Mouse (Mus musculus) small intestine, adult 2 months (tissue): ENCODE measurements around the gene N4bp2. TPM values are rescaled to one million over a fixed set of nuclear protein-coding genes. Genes with fewer than 3 reads are reported as not detected.
"Not testable (repeated sequence)": the region's sequence is repeated elsewhere in the genome, so short reads cannot be mapped to it uniquely, and the experiment has no call there.

Experiments
- H3K27ac ChIP-seq: fragments of 200-500 bp; 2 replicates; pipeline ENCODE4 v1.5.1; 2012; ENCODE audit warnings: low read depth, low read length, control low read depth, inconsistent platforms; ENCODE audit not compliant: insufficient read depth
- H3K27me3 ChIP-seq: fragments of 200-500 bp; 2 replicates; pipeline ENCODE4 v1.6.1; 2012; ENCODE audit warnings: mild to moderate bottlenecking, moderate library complexity, low read length, inconsistent platforms; ENCODE audit not compliant: control insufficient read depth, insufficient read depth
- H3K36me3 ChIP-seq: fragments of 200-500 bp; 2 replicates; pipeline ENCODE4 v1.6.1; 2012; ENCODE audit warnings: mild to moderate bottlenecking, low read length, control low read depth, inconsistent platforms; ENCODE audit not compliant: control insufficient read depth, insufficient read depth
- H3K4me1 ChIP-seq: fragments of 200-500 bp; 2 replicates; pipeline ENCODE4 v1.6.1; 2012; ENCODE audit warnings: low read length, inconsistent platforms, mixed read lengths; ENCODE audit not compliant: control insufficient read depth, insufficient read depth, insufficient read length
- H3K4me3 ChIP-seq: fragments of 200-500 bp; 2 replicates; pipeline ENCODE4 v1.5.1; 2012; ENCODE audit warnings: low read depth, mild to moderate bottlenecking, control low read depth, inconsistent platforms, low read length, moderate library complexity
- CTCF ChIP-seq: fragments of 200-500 bp; IDR thresholded peaks from 2 replicates; pipeline ENCODE4 v1.5.1; 2012; ENCODE audit warnings: low read depth, mild to moderate bottlenecking, control low read depth, inconsistent platforms, low read length, moderate library complexity, mixed read lengths; ENCODE audit not compliant: insufficient replicate concordance, insufficient read length; ENCODE audit errors: extremely low read depth
- POLR2A ChIP-seq: fragments of 200-500 bp; IDR thresholded peaks from 2 replicates; pipeline ENCODE4 v1.6.1; 2012; ENCODE audit warnings: low read depth, mild to moderate bottlenecking, control low read depth, inconsistent platforms, low read length, moderate library complexity
- WGBS: fragments of 180-500 bp; shearing (Covaris S2); methylation state at CpG from one replicate; pipeline ENCODE4 v1.1.7; 2018; 5-methylcytosine and 5-hydroxymethylcytosine counted together
- polyA plus RNA-seq: library from polyadenylated mRNA; depleted of rRNA; stranded (reverse); fragments of >200 nt; gene quantifications from 2 replicates; pipeline ENCODE4 v1.2.3, GENCODE M21; 2012; rRNA removed

N4bp2 gene
- polyA plus RNA-seq = 1.1 and 2.3 TPM in 2 replicates

DNA sequence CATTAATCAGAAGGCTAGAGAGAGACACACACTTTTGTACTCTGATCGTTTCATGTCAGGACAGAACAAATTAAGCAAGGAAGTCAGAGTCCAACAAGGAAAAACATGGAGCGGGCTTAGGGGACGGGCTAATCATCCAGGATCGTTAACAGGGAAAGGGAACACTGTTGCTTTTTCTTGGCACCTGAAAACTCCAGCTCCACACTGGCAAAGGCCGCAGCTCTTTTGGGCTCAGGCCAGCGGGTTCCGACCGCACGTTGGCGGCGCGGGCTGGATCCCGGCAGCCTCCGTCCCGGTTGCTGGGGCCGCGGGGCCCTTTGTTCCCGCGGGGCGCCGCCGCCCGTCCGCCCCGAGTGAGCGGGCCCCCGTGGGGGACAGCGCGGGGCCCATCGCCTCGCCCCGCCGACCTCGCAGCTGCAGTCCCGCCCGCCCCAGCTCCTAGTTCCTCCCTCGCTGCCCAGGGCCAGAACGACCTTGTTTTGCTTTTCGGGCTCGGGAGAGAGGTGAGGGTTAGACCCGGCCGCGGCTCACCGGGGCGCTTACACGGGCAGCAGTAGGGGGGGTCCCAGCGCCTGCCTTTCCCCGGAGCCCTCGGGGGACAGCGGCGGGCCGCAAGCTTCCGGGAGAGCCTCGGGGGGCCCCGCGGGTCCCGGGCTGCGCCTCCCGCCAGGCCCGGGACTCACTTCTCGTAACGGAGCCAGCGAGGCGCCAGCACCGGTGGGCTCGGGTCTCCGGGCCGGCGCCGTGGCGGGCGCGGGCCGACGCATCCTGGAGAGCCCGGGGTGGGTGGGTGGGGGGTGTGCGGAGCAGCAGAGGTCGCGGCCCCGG is at the start of gene N4bp2:
Gene N4bp2 (plus strand): TSS at position 434 of the 828 bp plus-strand sequence.
- under 1% methylated on average over 80 of the region's 80 CpGs for WGBS

DNA sequence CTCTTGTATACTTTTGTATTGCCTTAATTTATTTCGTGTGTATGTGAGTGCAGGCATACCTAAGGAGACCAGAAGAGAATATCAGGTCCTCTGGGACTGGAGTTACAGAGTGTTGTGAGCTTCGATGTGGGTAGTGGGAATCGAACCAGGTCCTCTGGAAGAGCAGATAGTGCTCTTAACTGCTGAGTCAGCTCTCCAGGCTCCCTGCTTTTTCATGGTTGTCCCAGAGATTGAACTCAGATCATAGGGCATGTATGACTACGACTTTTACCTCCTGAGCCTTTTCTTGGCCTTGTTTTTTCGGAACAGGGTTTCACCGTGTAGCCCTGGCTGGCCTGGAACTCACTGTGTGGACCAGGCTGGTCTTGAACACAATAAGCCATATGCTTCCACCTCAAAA is 48.2 kb upstream of the N4bp2 start:
- TF ChIP-seq CTCF (no peak), POLR2A (no peak)
- Histone ChIP-seq H3K27me3 (no peaks in the 10 kb centered on the region), H3K4me3 (no peak overlapping the region), H3K27ac (no peak overlapping the region), H3K36me3 (no peaks in the 10 kb centered on the region), H3K4me1 (peaks cover 4% of the 10 kb centered on the region; the same call in 1 of the 2 replicates)
- 89% methylated on average over 6 of the region's 6 CpGs for WGBS

More for the DNA sequence above, at the start of gene N4bp2:
- Histone ChIP-seq H3K4me3 (peak within 1 kb of the TSS; percentile 100), H3K36me3 (no peaks in the 10 kb centered on the region), H3K27me3 (no peaks in the 10 kb centered on the region), H3K27ac (peak within 1 kb of the TSS; percentile 96), H3K4me1 (no peaks in the 10 kb centered on the region)
- TF ChIP-seq POLR2A = peak; percentile 53; the same call in 1 of the 2 replicates
- TF ChIP-seq CTCF = no peak

DNA sequence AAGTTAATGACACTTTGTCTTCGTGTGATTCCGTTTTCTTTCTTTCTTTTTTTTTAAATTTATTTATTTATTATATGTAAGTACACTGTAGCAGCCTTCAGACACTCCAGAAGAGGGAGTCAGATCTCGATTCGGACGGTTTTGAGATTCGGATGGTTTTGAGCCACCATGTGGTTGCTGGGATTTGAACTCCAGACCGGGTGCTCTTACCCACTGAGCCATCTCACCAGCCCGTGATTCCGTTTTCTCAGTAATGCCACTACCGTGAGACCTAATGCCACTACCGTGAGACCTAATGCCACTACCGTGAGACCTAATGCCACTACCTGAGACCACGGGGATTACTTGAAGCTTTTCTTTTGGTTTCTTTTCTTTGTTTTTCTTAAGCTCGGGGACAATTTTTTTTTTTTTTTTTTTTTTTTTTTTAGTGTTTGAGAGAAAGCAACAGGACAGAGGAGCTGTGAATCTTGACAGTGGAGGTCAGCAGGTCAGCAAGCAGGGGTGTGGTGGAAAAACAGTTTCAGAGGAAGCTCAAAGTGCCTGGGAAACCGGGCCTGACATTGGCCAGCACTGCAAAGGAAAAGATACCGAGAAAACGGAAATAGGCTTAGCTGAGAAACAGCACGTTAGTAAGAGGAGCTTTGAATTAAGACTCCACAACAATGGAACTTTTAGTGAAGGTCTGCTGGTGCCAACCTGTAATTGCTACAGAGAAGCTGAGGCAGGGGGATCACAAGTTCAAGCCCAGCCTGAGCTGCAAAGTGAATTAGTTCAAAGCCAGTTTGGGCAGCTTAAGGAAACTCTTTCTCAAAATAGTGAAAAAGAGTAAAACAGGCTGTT is 46.0 kb upstream of the N4bp2 start:
- Histone ChIP-seq H3K27ac (no peak overlapping the region), H3K4me1 (peaks cover 1% of the 10 kb centered on the region; the same call in 1 of the 2 replicates), H3K27me3 (no peaks in the 10 kb centered on the region), H3K4me3 (no peak overlapping the region), H3K36me3 (no peaks in the 10 kb centered on the region)
- WGBS = 84% methylated on average over 18 of the region's 18 CpGs
- TF ChIP-seq POLR2A (no peak), CTCF (no peak)

DNA sequence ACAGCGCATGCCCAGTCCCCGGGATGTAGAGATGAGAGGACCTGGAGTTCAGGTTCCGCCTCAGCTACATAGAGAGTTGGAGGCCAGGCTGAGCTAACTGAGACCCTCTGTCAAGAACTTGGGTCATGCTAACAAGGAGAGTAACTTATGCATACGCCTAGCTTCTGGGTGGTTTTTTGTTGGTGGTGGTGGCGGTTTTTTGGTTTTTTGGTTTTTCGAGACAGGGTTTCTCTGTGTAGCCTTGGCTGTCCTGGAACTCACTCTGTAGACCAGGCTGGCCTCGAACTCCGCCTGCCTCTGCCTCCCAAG is 45.5 kb upstream of the N4bp2 start:
- H3K4me3 ChIP-seq, H3K27ac ChIP-seq, H3K27me3 ChIP-seq, H3K4me1 ChIP-seq, H3K36me3 ChIP-seq: not testable (repeated sequence)
- 88% methylated on average over 8 of the region's 8 CpGs for WGBS

DNA sequence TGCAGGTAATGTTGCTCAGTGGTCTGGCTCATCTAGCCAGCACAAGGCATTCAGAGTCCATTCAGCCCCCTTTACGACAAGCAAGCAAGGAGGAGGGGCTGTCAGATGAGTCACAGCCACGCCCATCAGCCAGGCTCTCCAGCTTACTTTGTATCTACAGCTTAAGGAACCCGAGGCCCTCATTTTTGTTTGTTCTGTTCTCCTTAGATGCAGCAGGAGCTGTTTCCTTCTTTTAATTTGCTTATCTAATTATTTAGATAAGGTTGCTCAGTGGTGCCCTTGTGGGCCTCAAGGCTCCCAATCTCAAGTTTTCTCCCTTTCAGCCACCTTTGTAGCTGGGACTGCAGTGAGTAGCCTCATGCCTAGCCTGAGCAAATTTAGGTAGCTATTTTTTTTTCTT is 45.0 kb upstream of the N4bp2 start:
- WGBS = 11% methylated on average over 3 of the region's 3 CpGs
- TF ChIP-seq POLR2A (no peak), CTCF (no peak)
- Histone ChIP-seq H3K27ac (no peak overlapping the region), H3K27me3 (no peaks in the 10 kb centered on the region), H3K36me3 (no peaks in the 10 kb centered on the region), H3K4me1 (peaks cover 1% of the 10 kb centered on the region; the same call in 1 of the 2 replicates), H3K4me3 (no peak overlapping the region)

DNA sequence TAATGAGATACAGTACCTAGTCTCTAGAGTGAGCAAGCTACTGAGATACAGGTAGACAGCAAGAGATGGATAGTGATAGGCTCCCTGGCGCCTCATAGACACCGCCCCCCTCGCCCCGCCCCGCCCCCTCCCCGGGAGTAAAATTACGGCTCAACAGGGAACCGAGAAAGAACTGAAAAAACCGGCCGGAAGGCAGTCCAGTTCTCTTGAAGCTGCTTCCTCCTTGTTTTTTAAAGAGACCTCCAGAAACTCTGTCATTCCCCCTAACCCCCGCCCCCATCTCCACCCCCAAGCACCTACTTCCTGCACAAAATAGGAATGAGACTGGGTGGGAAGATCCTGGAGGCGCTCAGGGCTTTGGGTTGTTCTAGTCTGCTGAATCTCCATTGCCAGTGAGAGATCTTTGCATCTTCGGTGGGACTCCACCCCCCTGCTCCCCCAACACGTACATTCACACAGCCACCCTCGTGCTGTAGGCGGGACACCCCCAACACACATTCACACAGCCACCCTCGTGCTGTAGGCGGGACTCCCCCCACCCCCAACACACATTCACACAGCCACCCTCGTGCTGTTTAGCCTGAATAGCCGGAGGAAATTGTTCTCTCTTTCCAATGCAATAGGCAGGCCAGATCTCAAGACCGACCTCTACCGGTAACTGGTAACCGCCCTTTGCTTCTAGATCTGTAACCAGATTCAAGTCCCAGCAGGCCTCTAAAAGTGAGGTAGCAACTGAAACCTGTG is 38.8 kb upstream of the N4bp2 start:
- TF ChIP-seq CTCF = no peak
- 0 out of 2 replicates have a peak, but pooled peaks have one; percentile 11 for TF ChIP-seq POLR2A
- Histone ChIP-seq H3K27me3 (no peaks in the 10 kb centered on the region), H3K27ac (peak overlapping the region; percentile 86), H3K36me3 (no peaks in the 10 kb centered on the region), H3K4me1 (peaks cover 13% of the 10 kb centered on the region), H3K4me3 (peak overlapping the region; percentile 70)
- WGBS = under 1% methylated on average over 23 of the region's 23 CpGs
